Mouse (Mus musculus) T-helper 17 cell (primary cell): Measurements from ENCODE around the gene Lrrc31.
"Not testable (repeated sequence)": the region's sequence is repeated elsewhere in the genome, so short reads cannot be mapped to it uniquely, and the experiment has no call there.

Source experiments
- in situ Hi-C, 2 experiments: fragments of 300-600 bp; cut with MboI, MseI; formaldehyde crosslinking; loops; 1 replicate in 1 of 2; 2 replicates in 1 of 2; pipeline ENCODE4 v1.15.1; 2025; ENCODE audit warnings: high pct_unique_total_duplicates in 2 of 2

Lrrc31 gene

GRCm38 (mm10) chr3:30699711-30700505 is at the start of gene Lrrc31:
Gene Lrrc31, minus strand, starts transcription at chr3:30699843.
- in situ Hi-C loops: not testable (repeated sequence)

GRCm38 (mm10) chr3:30748316-30748715 is 48.7 kb upstream of the Lrrc31 start:
- in situ Hi-C loops: loop anchor here in 1 of 2 experiments (25.0 kb wide), 1 partner anchor 864 kb away; no protein-coding TSS in a partner anchor

- in situ Hi-C loops: loop anchor here in 1 of 2 experiments (25.0 kb wide), 1 partner anchor 866 kb away; no protein-coding TSS in a partner anchor
Measured at GRCm38 (mm10) chr3:30746006-30746405, 46.4 kb upstream of the Lrrc31 start, which contains the start of gene Samd7. Gene Samd7, plus strand, starts transcription at chr3:30746293.

GRCm38 (mm10) chr3:30742891-30743290 is 43.2 kb upstream of the Lrrc31 start:
- in situ Hi-C loops: loop anchor here in 1 of 2 experiments (25.0 kb wide), 1 partner anchor 869 kb away; no protein-coding TSS in a partner anchor

- in situ Hi-C loops: loop anchor here in 1 of 2 experiments (25.0 kb wide), 1 partner anchor 871 kb away; no protein-coding TSS in a partner anchor
Measured at GRCm38 (mm10) chr3:30741306-30741705, 41.7 kb upstream of the Lrrc31 start.

GRCm38 (mm10) chr3:30736809-30737208 is 37.2 kb upstream of the Lrrc31 start:
- in situ Hi-C loops: loop anchor here in 1 of 2 experiments (25.0 kb wide), 1 partner anchor 875 kb away; no protein-coding TSS in a partner anchor

- in situ Hi-C loops: loop anchor here in 1 of 2 experiments (25.0 kb wide), 1 partner anchor 883 kb away; no protein-coding TSS in a partner anchor
Measured at GRCm38 (mm10) chr3:30729046-30729445, 29.4 kb upstream of the Lrrc31 start.

GRCm38 (mm10) chr3:30727209-30727608 is 27.6 kb upstream of the Lrrc31 start:
- in situ Hi-C loops: loop anchor here in 1 of 2 experiments (25.0 kb wide), 1 partner anchor 885 kb away; no protein-coding TSS in a partner anchor

- in situ Hi-C loops: loop anchor here in 1 of 2 experiments (25.0 kb wide), 1 partner anchor 887 kb away; no protein-coding TSS in a partner anchor
Measured at GRCm38 (mm10) chr3:30725514-30725913, 25.9 kb upstream of the Lrrc31 start.

GRCm38 (mm10) chr3:30724848-30725465 is 25.3 kb upstream of the Lrrc31 start:
- in situ Hi-C loops: loop anchor here in 1 of 2 experiments (25.0 kb wide), 1 partner anchor 887 kb away; no protein-coding TSS in a partner anchor

GRCm38 (mm10) chr3:30724105-30724824 is 24.6 kb upstream of the Lrrc31 start:
- in situ Hi-C loops: no loop called here

GRCm38 (mm10) chr3:30723179-30723578 is 23.5 kb upstream of the Lrrc31 start:
- in situ Hi-C loops: no loop called here

GRCm38 (mm10) chr3:30722461-30722860 is 22.8 kb upstream of the Lrrc31 start:
- in situ Hi-C loops: no loop called here

- in situ Hi-C loops: no loop called here
Measured at GRCm38 (mm10) chr3:30722036-30722435, 22.4 kb upstream of the Lrrc31 start.

GRCm38 (mm10) chr3:30718649-30719048 is 19.0 kb upstream of the Lrrc31 start:
- in situ Hi-C loops: no loop called here

- in situ Hi-C loops: no loop called here
Measured at GRCm38 (mm10) chr3:30713334-30713733, 13.7 kb upstream of the Lrrc31 start.

- in situ Hi-C loops: no loop called here
Measured at GRCm38 (mm10) chr3:30710191-30710590, 10.5 kb upstream of the Lrrc31 start.

- in situ Hi-C loops: no loop called here
Measured at GRCm38 (mm10) chr3:30706614-30707276, 7.1 kb upstream of the Lrrc31 start.

GRCm38 (mm10) chr3:30705977-30706376 is 6.3 kb upstream of the Lrrc31 start:
- in situ Hi-C loops: no loop called here

GRCm38 (mm10) chr3:30697891-30698290 is 1.8 kb downstream of the Lrrc31 start:
- in situ Hi-C loops: no loop called here

GRCm38 (mm10) chr3:30696346-30696745 is 3.3 kb downstream of the Lrrc31 start:
- in situ Hi-C loops: no loop called here
